10 mouse cellular contexts compared by ENCODE assay signal in genomic region chr1:36611449-36612123, GRCm38 (mm10). TPM values are rescaled to one million over a fixed set of nuclear protein-coding genes. Genes with fewer than 3 reads are reported as not detected.
DNase-seq lines count a peak whose midpoint lies in the region; ATAC-seq lines count a peak whose summit lies in the region.
"Had no signal": no experiment of that assay in that cellular context is flagged by ENCODE, and none has a peak within 500 bp of the region (broad histone marks: within the 10 kb centered on the region; RNA-seq: fewer than 3 reads in every experiment).

No protein-coding gene starts in this region.

- peaks cover 13% of the 10 kb centered on the region; the same call in 1 of the 2 replicates for H3K4me1 ChIP-seq in forebrain, embryonic 13.5 days
- H3K4me1 ChIP-seq in forebrain, embryonic 12.5 days = peaks cover 6% of the 10 kb centered on the region; the same call in 1 of the 2 replicates
- peaks cover 12% of the 10 kb centered on the region for H3K4me1 ChIP-seq in midbrain, embryonic 13.5 days (replicated peaks)
- H3K4me1 ChIP-seq in midbrain, embryonic 14.5 days (ENCODE audit: control insufficient read depth, insufficient read depth, low read length) = no peaks in the 10 kb centered on the region
- peaks cover 15% of the 10 kb centered on the region; the same call in 1 of the 2 replicates for H3K4me1 ChIP-seq in stomach, embryonic 15.5 days

- ATAC-seq in forebrain, embryonic 13.5 days = no peak
- ATAC-seq in forebrain, embryonic 12.5 days (ENCODE audit: low FRiP score) = no peak
- peak; percentile 37; the same call in 1 of the 2 replicates for ATAC-seq in midbrain, embryonic 13.5 days
- no peak for ATAC-seq in midbrain, embryonic 14.5 days (ENCODE audit: low FRiP score, low TSS enrichment)
- no peak; the same call in 1 of the 2 replicates for ATAC-seq in stomach, embryonic 15.5 days (ENCODE audit: insufficient read depth, low FRiP score, low read depth)

- no peak for DNase-seq in midbrain, embryonic 14.5 days
- DNase-seq in heart, postnatal 36 days = peak; percentile 45 to 49
- no peak for DNase-seq in urinary bladder, adult 2 months (ENCODE audit: low spot score)
- no peak for DNase-seq in ovary, postnatal 10 days (ENCODE audit: low spot score)
- DNase-seq: lung, postnatal 4 days had no signal

- H3K9me3 ChIP-seq in forebrain, embryonic 13.5 days (replicated peaks) = no peaks in the 10 kb centered on the region
- H3K9me3 ChIP-seq in forebrain, embryonic 12.5 days = no peaks in the 10 kb centered on the region
- H3K9me3 ChIP-seq in midbrain, embryonic 13.5 days = no peaks in the 10 kb centered on the region
- no peaks in the 10 kb centered on the region for H3K9me3 ChIP-seq in midbrain, embryonic 14.5 days (ENCODE audit: control insufficient read depth, low read length)
- no peaks in the 10 kb centered on the region for H3K9me3 ChIP-seq in stomach, embryonic 15.5 days

- no peaks in the 10 kb centered on the region for H3K36me3 ChIP-seq in forebrain, embryonic 13.5 days (ENCODE audit: poor library complexity, severe bottlenecking)
- no peaks in the 10 kb centered on the region for H3K36me3 ChIP-seq in forebrain, embryonic 12.5 days (replicated peaks)
- no peaks in the 10 kb centered on the region for H3K36me3 ChIP-seq in midbrain, embryonic 13.5 days
- H3K36me3 ChIP-seq in midbrain, embryonic 14.5 days (ENCODE audit: control insufficient read depth, insufficient read depth, low read length) = no peaks in the 10 kb centered on the region
- H3K36me3 ChIP-seq in stomach, embryonic 15.5 days = no peaks in the 10 kb centered on the region

- H3K9ac ChIP-seq in forebrain, embryonic 13.5 days = 0 out of 2 replicates have a peak overlapping the region, but pooled peaks have one; percentile 30
- no peak overlapping the region for H3K9ac ChIP-seq in forebrain, embryonic 12.5 days
- H3K9ac ChIP-seq in midbrain, embryonic 13.5 days (replicated peaks) = no peak overlapping the region
- no peak overlapping the region for H3K9ac ChIP-seq in midbrain, embryonic 14.5 days (replicated peaks; ENCODE audit: low read length)
- H3K9ac ChIP-seq in stomach, embryonic 15.5 days = no peak overlapping the region

- no peak overlapping the region for H3K27ac ChIP-seq in forebrain, embryonic 13.5 days
- no peak overlapping the region for H3K27ac ChIP-seq in forebrain, embryonic 12.5 days
- H3K27ac ChIP-seq in midbrain, embryonic 13.5 days = peak overlapping the region; percentile 21; the same call in 1 of the 2 replicates
- H3K27ac ChIP-seq in midbrain, embryonic 14.5 days (replicated peaks; ENCODE audit: low read depth, low read length) = no peak overlapping the region
- peak overlapping the region; percentile 3; the same call in 1 of the 2 replicates for H3K27ac ChIP-seq in stomach, embryonic 15.5 days

- no peak overlapping the region for H3K4me2 ChIP-seq in forebrain, embryonic 13.5 days
- no peak overlapping the region for H3K4me2 ChIP-seq in forebrain, embryonic 12.5 days
- no peak overlapping the region for H3K4me2 ChIP-seq in midbrain, embryonic 13.5 days (replicated peaks)
- no peak overlapping the region for H3K4me2 ChIP-seq in midbrain, embryonic 14.5 days (ENCODE audit: low read length)
- no peak overlapping the region for H3K4me2 ChIP-seq in stomach, embryonic 15.5 days

- intact Hi-C loops in heart, postnatal 36 days (cut with DNase I) = loop anchor here (2.0 kb wide), 1 partner anchor 55 kb away; no protein-coding TSS in a partner anchor

- no peak overlapping the region for H3K4me3 ChIP-seq in forebrain, embryonic 13.5 days
- H3K4me3 ChIP-seq in forebrain, embryonic 12.5 days (replicated peaks) = no peak overlapping the region
- no peak overlapping the region for H3K4me3 ChIP-seq in midbrain, embryonic 13.5 days (replicated peaks)
- H3K4me3 ChIP-seq in midbrain, embryonic 14.5 days (replicated peaks; ENCODE audit: low read depth, low read length) = no peak overlapping the region
- no peak overlapping the region for H3K4me3 ChIP-seq in stomach, embryonic 15.5 days (replicated peaks)

- H3K27me3 ChIP-seq in forebrain, embryonic 13.5 days = no peaks in the 10 kb centered on the region
- no peaks in the 10 kb centered on the region for H3K27me3 ChIP-seq in forebrain, embryonic 12.5 days
- H3K27me3 ChIP-seq in midbrain, embryonic 13.5 days = no peaks in the 10 kb centered on the region
- no peaks in the 10 kb centered on the region for H3K27me3 ChIP-seq in midbrain, embryonic 14.5 days (ENCODE audit: control insufficient read depth, insufficient read depth, low read length)
- no peaks in the 10 kb centered on the region for H3K27me3 ChIP-seq in stomach, embryonic 15.5 days (replicated peaks)

- 65% methylated on average over 13 of the region's 13 CpGs for WGBS in forebrain, embryonic 13.5 days
- 64% methylated on average over 13 of the region's 13 CpGs for WGBS in forebrain, embryonic 12.5 days
- 70% methylated on average over 13 of the region's 13 CpGs for WGBS in midbrain, embryonic 13.5 days
- WGBS in midbrain, embryonic 14.5 days = 61% methylated on average over 13 of the region's 13 CpGs
- WGBS in stomach, embryonic 15.5 days = 59% methylated on average over 13 of the region's 13 CpGs

RNA-seq across cellular contexts. Expression of gene Sema4c, which starts 53.4 kb away (rescaled TPM):
- 27.3 and 30.7 TPM in 2 replicates for polyA plus RNA-seq in forebrain, embryonic 13.5 days (2015; fragmentation: Nextera tagmentation; extraction: Ambion mirVana)
- polyA plus RNA-seq in forebrain, embryonic 12.5 days (2016; fragmentation: Nextera tagmentation; extraction: Ambion mirVana) = 29.8 and 31.7 TPM in 2 replicates
- polyA plus RNA-seq in midbrain, embryonic 13.5 days (2015; fragmentation: Nextera tagmentation; extraction: Ambion mirVana) = 33.4 and 35.4 TPM in 2 replicates
- polyA plus RNA-seq in midbrain, embryonic 14.5 days (2014; fragmentation: Nextera tagmentation; extraction: Ambion mirVana) = 4.7 and 8.7 TPM in 2 replicates
- 10 to 100 TPM; 15.0 to 17.1 TPM for total RNA-seq in heart, postnatal 36 days (2021)
- polyA plus RNA-seq in stomach, embryonic 15.5 days (2015; fragmentation: Nextera tagmentation; extraction: Ambion mirVana) = 13.6 and 15.0 TPM in 2 replicates
- 25.6 and 30.8 TPM in 2 replicates for polyA plus RNA-seq in urinary bladder, adult 2 months (2012; rRNA removed)
- total RNA-seq: neutrophil, adult 5-6 weeks had no signal

Comparison
In these comparisons a context has a peak if more than half of its experiments do, and no peak if none do; other contexts are left out.
1. H3K27ac ChIP-seq: peak in midbrain, embryonic 13.5 days (single experiment) and stomach, embryonic 15.5 days (single experiment); none in forebrain, embryonic 13.5 days (single experiment), forebrain, embryonic 12.5 days (single experiment) and midbrain, embryonic 14.5 days (single experiment).
2. DNase-seq: peak in heart, postnatal 36 days (2 of 2); none in midbrain, embryonic 14.5 days (single experiment), urinary bladder, adult 2 months (single experiment) and ovary, postnatal 10 days (single experiment).